Mouse (Mus musculus) C2C12 (cell line): Measurements from ENCODE around the gene Paqr6. TPM values are rescaled to one million over a fixed set of nuclear protein-coding genes. Genes with fewer than 3 reads are reported as not detected.

Experiments used
- H3K27me3 ChIP-seq: one replicate; pipeline ENCODE4 v1.6.1; 2011; ENCODE audit not compliant: control insufficient read depth, insufficient read depth, insufficient read length
- H3K36me3 ChIP-seq: one replicate; pipeline ENCODE4 v1.6.1; 2011; ENCODE audit not compliant: control insufficient read depth, insufficient read depth
- H3K4me3 ChIP-seq: one replicate; pipeline ENCODE4 v1.5.1; 2011; ENCODE audit warnings: mild to moderate bottlenecking, control low read depth; ENCODE audit not compliant: poor library complexity, insufficient read depth, severe bottlenecking
- H3K79me2 ChIP-seq: one replicate; pipeline ENCODE4 v1.6.1; 2011; ENCODE audit not compliant: control insufficient read depth, insufficient read depth
- H3K79me3 ChIP-seq: one replicate; pipeline ENCODE4 v1.6.1; 2011; ENCODE audit warnings: low read depth, control low read depth
- H3ac ChIP-seq: one replicate; pipeline ENCODE3; 2011; ENCODE audit warnings: low read depth; ENCODE audit not compliant: control insufficient read depth, insufficient read length
- CEBPB ChIP-seq: IDR thresholded peaks from one replicate; pipeline ENCODE4 v1.6.1; 2011; ENCODE audit warnings: low read depth, mild to moderate bottlenecking, control low read depth, moderate library complexity
- CTCF ChIP-seq: IDR thresholded peaks from one replicate; pipeline ENCODE4 v1.5.1; 2011; ENCODE audit not compliant: control insufficient read depth, insufficient read depth, insufficient read length
- FOSL1 ChIP-seq: IDR thresholded peaks from one replicate; pipeline ENCODE4 v1.8.0; 2011; ENCODE audit warnings: mild to moderate bottlenecking, low read length; ENCODE audit not compliant: poor library complexity, insufficient read depth, severe bottlenecking
- MAX ChIP-seq: IDR thresholded peaks from one replicate; pipeline ENCODE4 v1.6.1; 2011; ENCODE audit warnings: mild to moderate bottlenecking, control low read depth
- MYOD1 ChIP-seq: IDR thresholded peaks from one replicate; pipeline ENCODE4 v1.6.1; 2011; ENCODE audit warnings: low read depth; ENCODE audit not compliant: control insufficient read depth, insufficient read length
- MYOG ChIP-seq: IDR thresholded peaks from one replicate; pipeline ENCODE4 v1.6.1; 2011; ENCODE audit not compliant: control insufficient read depth, insufficient read length; ENCODE audit errors: extremely low read depth
- USF1 ChIP-seq: IDR thresholded peaks from one replicate; pipeline ENCODE4 v1.6.1; 2011; ENCODE audit warnings: low read depth, mild to moderate bottlenecking, control low read depth, moderate library complexity
- polyA plus RNA-seq: library from polyadenylated mRNA; unstranded; fragments of >200 nt; fragmentation: generic; extraction: Trizol; gene quantifications from one replicate; pipeline ENCODE4 v1.2.1, GENCODE M21; 2012; ENCODE audit warnings: missing spikeins

Gene Paqr6
- polyA plus RNA-seq, 1 experiment: 0.02 TPM

- H3K79me3 ChIP-seq: peaks cover 41% of the 10 kb centered on the region
- TF ChIP-seq FOSL1 (no peak), MYOD1 (no peak), CTCF (no peak), CEBPB (no peak), MYOG (no peak), MAX (no peak), USF1 (no peak)
- H3K4me3 ChIP-seq: peak overlapping the region; percentile 74
- peaks cover 43% of the 10 kb centered on the region for H3K79me2 ChIP-seq
- H3ac ChIP-seq: peak overlapping the region; percentile 94
- no peaks in the 10 kb centered on the region for H3K27me3 ChIP-seq
- peaks cover 29% of the 10 kb centered on the region for H3K36me3 ChIP-seq
These were observed 28.8 kb upstream of the Paqr6 start for GRCm38 (mm10) chr3:88335436-88336053.

- Histone ChIP-seq H3K79me2 (peaks cover 51% of the 10 kb centered on the region), H3K79me3 (peaks cover 49% of the 10 kb centered on the region), H3K36me3 (peaks cover 37% of the 10 kb centered on the region), H3ac (peak within 1 kb of the TSS; percentile 94), H3K4me3 (peak within 1 kb of the TSS; percentile 74), H3K27me3 (no peaks in the 10 kb centered on the region)
- TF ChIP-seq CEBPB (no peak), MYOG (no peak), CTCF (no peak), MAX (no peak), USF1 (no peak), FOSL1 (no peak), MYOD1 (no peak)
These were observed 28.0 kb upstream of the Paqr6 start, which contains the start of the genes Tmem79 and Smg5 for GRCm38 (mm10) chr3:88336058-88337013. Gene Tmem79, minus strand, starts transcription at chr3:88336148. Gene Smg5, plus strand, starts transcription at chr3:88336260.

- H3K27me3 ChIP-seq: no peaks in the 10 kb centered on the region
- TF ChIP-seq CEBPB: no peak
- no peak for TF ChIP-seq MYOG
- no peak for TF ChIP-seq MAX
- TF ChIP-seq CTCF: no peak
- no peak for TF ChIP-seq FOSL1
- TF ChIP-seq USF1: no peak
- no peak for TF ChIP-seq MYOD1
- H3ac ChIP-seq: peak overlapping the region; percentile 41
- H3K36me3 ChIP-seq: peaks cover 48% of the 10 kb centered on the region
- H3K79me2 ChIP-seq: peaks cover 63% of the 10 kb centered on the region
- peak overlapping the region; percentile 74 for H3K4me3 ChIP-seq
- H3K79me3 ChIP-seq: peaks cover 53% of the 10 kb centered on the region
These were observed 26.9 kb upstream of the Paqr6 start for GRCm38 (mm10) chr3:88337367-88338020.

- peaks cover 63% of the 10 kb centered on the region for H3K79me2 ChIP-seq
- no peak for TF ChIP-seq MYOD1
- no peak for TF ChIP-seq MYOG
- TF ChIP-seq CTCF: no peak
- no peak for TF ChIP-seq CEBPB
- no peak for TF ChIP-seq USF1
- TF ChIP-seq MAX: no peak
- TF ChIP-seq FOSL1: no peak
- peaks cover 53% of the 10 kb centered on the region for H3K79me3 ChIP-seq
- H3K4me3 ChIP-seq: no peak overlapping the region
- H3ac ChIP-seq: no peak overlapping the region
- no peaks in the 10 kb centered on the region for H3K27me3 ChIP-seq
- H3K36me3 ChIP-seq: peaks cover 56% of the 10 kb centered on the region
These were observed 26.1 kb upstream of the Paqr6 start for GRCm38 (mm10) chr3:88338316-88338715.

GRCm38 (mm10) chr3:88339006-88339405 is 25.4 kb upstream of the Paqr6 start:
- Histone ChIP-seq H3K4me3 (no peak overlapping the region), H3ac (no peak overlapping the region), H3K79me2 (peaks cover 63% of the 10 kb centered on the region), H3K27me3 (no peaks in the 10 kb centered on the region), H3K36me3 (peaks cover 63% of the 10 kb centered on the region), H3K79me3 (peaks cover 53% of the 10 kb centered on the region)
- no peak for TF ChIP-seq MYOG
- no peak for TF ChIP-seq MYOD1
- no peak for TF ChIP-seq USF1
- TF ChIP-seq CEBPB: no peak
- TF ChIP-seq MAX: no peak
- TF ChIP-seq CTCF: no peak
- TF ChIP-seq FOSL1: no peak

- Histone ChIP-seq H3K27me3 (no peaks in the 10 kb centered on the region), H3K79me2 (no peaks in the 10 kb centered on the region), H3K4me3 (no peak overlapping the region), H3K36me3 (peaks cover 96% of the 10 kb centered on the region), H3ac (no peak overlapping the region), H3K79me3 (no peaks in the 10 kb centered on the region)
- TF ChIP-seq CTCF (no peak), FOSL1 (no peak), MYOG (no peak), MAX (no peak), MYOD1 (no peak), USF1 (no peak), CEBPB (no peak)
These were observed 13.7 kb upstream of the Paqr6 start for GRCm38 (mm10) chr3:88350732-88351131.
